ENCODE assay signal across 8 mouse cellular contexts in genomic region chr14:30548131-30548720, GRCm38 (mm10). TPM values are rescaled to one million over a fixed set of nuclear protein-coding genes. Genes with fewer than 3 reads are reported as not detected.
A peak's percentile ranks its signal among the peaks of the same experiment; 100 is the strongest.
DNase-seq lines count a peak whose midpoint lies in the region; ATAC-seq lines count a peak whose summit lies in the region.

Gene Tkt (plus strand): TSS chr14:30548359.

- H3K4me3 ChIP-seq in hindbrain, embryonic 10.5 days = peak within 1 kb of the TSS; percentile 88
- H3K4me3 ChIP-seq in lung, embryonic 15.5 days = peak within 1 kb of the TSS; percentile 79

- 33% methylated on average over 8 of the region's 8 CpGs for WGBS in hindbrain, embryonic 10.5 days
- WGBS in lung, embryonic 15.5 days = 27% methylated on average over 8 of the region's 8 CpGs

- peak; percentile 73 to 80 for DNase-seq in cerebellum, postnatal 10 days
- peak; percentile 63 to 72 for DNase-seq in frontal cortex, postnatal 14 days (ENCODE audit: low spot score in 2 of 2)
- DNase-seq in hindbrain, embryonic 10.5 days (ENCODE audit: low spot score) = peak; percentile 40
- DNase-seq in layer of hippocampus, postnatal 10 days (ENCODE audit: low spot score in 2 of 2) = peak; percentile 81 to 86
- DNase-seq in ovary, adult 18-20 months (ENCODE audit: low spot score) = peak; percentile 68
- DNase-seq in spleen, adult 12 weeks (ENCODE audit: low spot score) = no peak

- no peak for ATAC-seq in activated CD4-positive, CD25-positive, alpha-beta regulatory T cell, adult 4 months
- ATAC-seq in lung, embryonic 15.5 days (ENCODE audit: borderline replicate concordance, extremely low read depth, low FRiP score, low TSS enrichment) = peak; percentile 19

- H3K36me3 ChIP-seq in hindbrain, embryonic 10.5 days = peaks cover 9% of the 10 kb centered on the region
- no peaks in the 10 kb centered on the region for H3K36me3 ChIP-seq in lung, embryonic 15.5 days

- H3K9ac ChIP-seq in lung, embryonic 15.5 days = peak within 1 kb of the TSS; percentile 78

- H3K27ac ChIP-seq in hindbrain, embryonic 10.5 days = peak within 1 kb of the TSS; percentile 98
- H3K27ac ChIP-seq in lung, embryonic 15.5 days = peak within 1 kb of the TSS; percentile 94

- peak within 1 kb of the TSS; percentile 90 for H3K4me2 ChIP-seq in lung, embryonic 15.5 days

- H3K4me1 ChIP-seq in hindbrain, embryonic 10.5 days (replicated peaks) = peaks cover 45% of the 10 kb centered on the region
- H3K4me1 ChIP-seq in lung, embryonic 15.5 days = peaks cover 30% of the 10 kb centered on the region

- H3K9me3 ChIP-seq in hindbrain, embryonic 10.5 days = no peaks in the 10 kb centered on the region
- no peaks in the 10 kb centered on the region for H3K9me3 ChIP-seq in lung, embryonic 15.5 days

- H3K27me3 ChIP-seq in hindbrain, embryonic 10.5 days (ENCODE audit: insufficient read depth, poor library complexity, severe bottlenecking) = no peaks in the 10 kb centered on the region
- H3K27me3 ChIP-seq in lung, embryonic 15.5 days = no peaks in the 10 kb centered on the region

RNA-seq across cellular contexts. Expression of gene Tkt, which starts in this region (rescaled TPM):
- polyA plus RNA-seq in activated CD4-positive, CD25-positive, alpha-beta regulatory T cell, adult 4 months (2017; shearing (Covaris generic)) = 100 to 1,000 TPM; 180 to 266 TPM
- polyA plus RNA-seq in hindbrain, embryonic 10.5 days (2016; fragmentation: Nextera tagmentation; extraction: Ambion mirVana) = 285 and 314 TPM in 2 replicates
- 100 to 1,000 TPM; 208 to 226 TPM for total RNA-seq in layer of hippocampus, postnatal 10 days (2021)
- 281 and 289 TPM in 2 replicates for polyA plus RNA-seq in lung, embryonic 15.5 days (2015; fragmentation: Nextera tagmentation; extraction: Ambion mirVana)
